In the genomic region with DNA sequence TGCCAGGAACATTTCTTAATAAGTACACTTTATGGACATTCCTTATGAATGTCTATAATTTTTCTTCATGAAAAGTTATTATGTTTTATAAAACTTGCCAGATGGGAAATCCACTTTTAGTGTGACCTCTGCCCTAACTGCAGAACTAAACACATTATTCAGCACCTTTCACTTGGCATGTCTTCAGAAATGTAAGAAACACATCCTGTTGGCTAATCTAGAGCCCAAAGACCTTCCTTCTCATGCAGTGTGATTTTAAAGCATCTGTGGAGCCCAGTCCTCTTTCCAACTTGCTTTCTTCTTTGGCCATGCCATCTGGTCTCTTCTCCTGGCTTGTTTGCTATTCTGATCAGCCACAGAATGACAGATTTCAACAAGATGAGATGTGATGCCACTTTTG, we compare ENCODE assay signal across 24 mouse cellular contexts.
DNase-seq lines count a peak whose midpoint lies in the region; ATAC-seq and TF ChIP-seq lines count a peak whose summit lies in the region.
"Had no signal": no experiment of that assay in that cellular context is flagged by ENCODE, and none has a peak within 500 bp of the region (broad histone marks: within the 10 kb centered on the region; RNA-seq: fewer than 3 reads in every experiment).

No protein-coding gene starts in this region.

- H3K27me3 ChIP-seq in kidney, adult 2 months (replicated peaks; ENCODE audit: control insufficient read depth, insufficient read depth, low read length) = no peaks in the 10 kb centered on the region
- no peaks in the 10 kb centered on the region for H3K27me3 ChIP-seq in liver, adult 2 months (ENCODE audit: control insufficient read depth, insufficient read depth, low read length)
- H3K27me3 ChIP-seq in liver, embryonic 11.5 days (replicated peaks; ENCODE audit: control insufficient read depth, insufficient read depth, low read length) = no peaks in the 10 kb centered on the region
- no peaks in the 10 kb centered on the region for H3K27me3 ChIP-seq in midbrain, embryonic 11.5 days (ENCODE audit: control insufficient read depth, insufficient read depth, low read length)
- no peaks in the 10 kb centered on the region for H3K27me3 ChIP-seq in midbrain, embryonic 15.5 days (replicated peaks)
- H3K27me3 ChIP-seq: embryonic facial prominence, embryonic 12.5 days; forebrain, embryonic 12.5 days; forebrain, embryonic 15.5 days; heart, embryonic 13.5 days; hindbrain, embryonic 13.5 days had no signal

- H3K4me3 ChIP-seq in kidney, adult 2 months (ENCODE audit: insufficient read depth, low read depth, low read length) = no peak overlapping the region
- no peak overlapping the region for H3K4me3 ChIP-seq in liver, adult 2 months (ENCODE audit: insufficient read depth, low read depth, low read length)
- H3K4me3 ChIP-seq in liver, embryonic 11.5 days (ENCODE audit: low read depth, low read length) = no peak overlapping the region
- H3K4me3 ChIP-seq in midbrain, embryonic 11.5 days (ENCODE audit: low read depth, low read length) = no peak overlapping the region
- H3K4me3 ChIP-seq in midbrain, embryonic 15.5 days = no peak overlapping the region
- H3K4me3 ChIP-seq: embryonic facial prominence, embryonic 12.5 days; erythroblast, embryonic 14.5 days; forebrain, embryonic 12.5 days; forebrain, embryonic 15.5 days; heart, embryonic 10.5 days; heart, embryonic 13.5 days; hindbrain, embryonic 10.5 days; hindbrain, embryonic 13.5 days had no signal

- TF ChIP-seq POLR2A in kidney, adult 2 months (IDR thresholded peaks at IDR 0.05; ENCODE audit: low read depth, low read length) = no peak
- TF ChIP-seq POLR2A in liver, adult 2 months (IDR thresholded peaks at IDR 0.05; ENCODE audit: extremely low read depth, insufficient read depth, low read length) = no peak

- H3K79me2 ChIP-seq in liver, adult 2 months (ENCODE audit: control insufficient read depth, insufficient read depth, low read length) = no peaks in the 10 kb centered on the region

- H3K9ac ChIP-seq in liver, adult 2 months (ENCODE audit: low read depth, low read length) = no peak overlapping the region
- no peak overlapping the region for H3K9ac ChIP-seq in liver, embryonic 11.5 days (ENCODE audit: low read depth, low read length)
- no peak overlapping the region for H3K9ac ChIP-seq in midbrain, embryonic 11.5 days (ENCODE audit: low read length)
- no peak overlapping the region for H3K9ac ChIP-seq in midbrain, embryonic 15.5 days
- H3K9ac ChIP-seq: embryonic facial prominence, embryonic 12.5 days; forebrain, embryonic 12.5 days; forebrain, embryonic 15.5 days; heart, embryonic 13.5 days; hindbrain, embryonic 13.5 days had no signal

- DNase-seq in kidney, adult 2 months = peak; percentile 60
- DNase-seq in kidney, adult 11 months = no peak
- DNase-seq in liver, adult 2 months (ENCODE audit: extremely low read depth, low read depth, low spot score) = peak; percentile 7
- no peak for DNase-seq in liver, embryonic 11.5 days (ENCODE audit: low spot score)
- DNase-seq in midbrain, embryonic 11.5 days (ENCODE audit: low spot score, missing footprints) = peak; percentile 59
- DNase-seq in thymus, adult 18-20 months = no peak
- DNase-seq: adrenal gland, adult 2 months; adrenal gland, postnatal 14 days; cerebellum, adult 11-12 months; cerebellum, adult 9-10 months; cerebellum, postnatal 14 days; gastrocnemius, postnatal 25 days; heart, postnatal 14 days had no signal

- TF ChIP-seq CTCF in kidney, adult 2 months (conservative IDR thresholded peaks at IDR 0.05; ENCODE audit: insufficient read depth, insufficient read length, low read depth, low read length) = no peak
- TF ChIP-seq CTCF in liver, adult 2 months (IDR thresholded peaks at IDR 0.05; ENCODE audit: low read depth, low read length) = no peak

- H3K36me3 ChIP-seq in kidney, adult 2 months (ENCODE audit: control insufficient read depth, insufficient read depth, low read length) = no peaks in the 10 kb centered on the region
- H3K36me3 ChIP-seq in liver, adult 2 months (ENCODE audit: control insufficient read depth, insufficient read depth, low read length) = no peaks in the 10 kb centered on the region
- H3K36me3 ChIP-seq in liver, embryonic 11.5 days (ENCODE audit: control insufficient read depth, insufficient read depth, low read length) = no peaks in the 10 kb centered on the region
- no peaks in the 10 kb centered on the region for H3K36me3 ChIP-seq in midbrain, embryonic 11.5 days (ENCODE audit: control insufficient read depth, insufficient read depth, low read length)
- H3K36me3 ChIP-seq in midbrain, embryonic 15.5 days (replicated peaks) = no peaks in the 10 kb centered on the region
- H3K36me3 ChIP-seq: embryonic facial prominence, embryonic 12.5 days; forebrain, embryonic 12.5 days; forebrain, embryonic 15.5 days; heart, embryonic 10.5 days; heart, embryonic 13.5 days; hindbrain, embryonic 10.5 days; hindbrain, embryonic 13.5 days had no signal

- H3K4me1 ChIP-seq in kidney, adult 2 months (ENCODE audit: control insufficient read depth, insufficient read depth, low read length) = no peaks in the 10 kb centered on the region
- peaks cover 2% of the 10 kb centered on the region; the same call in 1 of the 2 replicates for H3K4me1 ChIP-seq in liver, adult 2 months (ENCODE audit: control insufficient read depth, insufficient read depth, low read length)
- H3K4me1 ChIP-seq in liver, embryonic 11.5 days (replicated peaks; ENCODE audit: control insufficient read depth, insufficient read depth, low read length) = no peaks in the 10 kb centered on the region
- no peaks in the 10 kb centered on the region for H3K4me1 ChIP-seq in midbrain, embryonic 11.5 days (ENCODE audit: control insufficient read depth, insufficient read depth, low read length)
- H3K4me1 ChIP-seq in midbrain, embryonic 15.5 days = no peaks in the 10 kb centered on the region
- H3K4me1 ChIP-seq: embryonic facial prominence, embryonic 12.5 days; forebrain, embryonic 12.5 days; forebrain, embryonic 15.5 days; heart, embryonic 10.5 days; heart, embryonic 13.5 days; hindbrain, embryonic 10.5 days; hindbrain, embryonic 13.5 days had no signal

- H3K9me3 ChIP-seq in liver, embryonic 11.5 days (ENCODE audit: control insufficient read depth, low read length) = no peaks in the 10 kb centered on the region
- H3K9me3 ChIP-seq in midbrain, embryonic 11.5 days (ENCODE audit: control insufficient read depth, low read length) = no peaks in the 10 kb centered on the region
- H3K9me3 ChIP-seq in midbrain, embryonic 15.5 days = no peaks in the 10 kb centered on the region
- H3K9me3 ChIP-seq: embryonic facial prominence, embryonic 12.5 days; forebrain, embryonic 12.5 days; forebrain, embryonic 15.5 days; heart, embryonic 10.5 days; heart, embryonic 13.5 days; hindbrain, embryonic 10.5 days; hindbrain, embryonic 13.5 days had no signal

- no peak for ATAC-seq in liver, embryonic 11.5 days (replicated peaks; ENCODE audit: low FRiP score)
- ATAC-seq in midbrain, embryonic 11.5 days (ENCODE audit: low FRiP score) = no peak
- ATAC-seq in midbrain, embryonic 15.5 days (replicated peaks) = no peak
- ATAC-seq: CD4-positive, CD25-positive, alpha-beta regulatory T cell, adult 4 months; forebrain, embryonic 15.5 days; hindbrain, embryonic 16.5 days had no signal

- H3K4me2 ChIP-seq in liver, embryonic 11.5 days = no peak overlapping the region
- no peak overlapping the region for H3K4me2 ChIP-seq in midbrain, embryonic 11.5 days
- no peak overlapping the region for H3K4me2 ChIP-seq in midbrain, embryonic 15.5 days
- H3K4me2 ChIP-seq: embryonic facial prominence, embryonic 12.5 days; forebrain, embryonic 12.5 days; forebrain, embryonic 15.5 days; heart, embryonic 13.5 days; hindbrain, embryonic 13.5 days had no signal

- H3K27ac ChIP-seq in kidney, adult 2 months (ENCODE audit: insufficient read depth, low read depth, low read length) = no peak overlapping the region
- no peak overlapping the region for H3K27ac ChIP-seq in liver, adult 2 months (replicated peaks; ENCODE audit: insufficient read depth, low read depth, low read length)
- no peak overlapping the region for H3K27ac ChIP-seq in liver, embryonic 11.5 days (ENCODE audit: low read depth, low read length)
- no peak overlapping the region for H3K27ac ChIP-seq in midbrain, embryonic 11.5 days (ENCODE audit: low read depth, low read length)
- H3K27ac ChIP-seq in midbrain, embryonic 15.5 days = no peak overlapping the region
- H3K27ac ChIP-seq: embryonic facial prominence, embryonic 12.5 days; forebrain, embryonic 12.5 days; forebrain, embryonic 15.5 days; heart, embryonic 10.5 days; heart, embryonic 13.5 days; hindbrain, embryonic 10.5 days; hindbrain, embryonic 13.5 days had no signal

Comparison
In these comparisons a context has a peak if more than half of its experiments do, and no peak if none do; other contexts are left out.
1. DNase-seq: peak in kidney, adult 2 months (single experiment), liver, adult 2 months (single experiment) and midbrain, embryonic 11.5 days (single experiment); none in kidney, adult 11 months (single experiment), liver, embryonic 11.5 days (single experiment) and thymus, adult 18-20 months (0 of 2).